Mouse (Mus musculus) liver, embryonic 13.5 days (tissue): Measurements from ENCODE around the gene Krtap15. TPM values are rescaled to one million over a fixed set of nuclear protein-coding genes. Genes with fewer than 3 reads are reported as not detected.

Source experiments
- ATAC-seq: fragments of 200-750 bp; cut with Nextera tagmentation; 2 replicates; pipeline ENCODE4 v1.8.0; 2017; ENCODE audit warnings: low read depth, mild to moderate bottlenecking, moderate number of reproducible peaks, moderate library complexity
- DNase-seq: peaks from one replicate; pipeline ENCODE4 v3.0.0; 2022
- H3K27ac ChIP-seq: fragments of 300-500 bp; sonication (generic); 2 replicates; pipeline ENCODE4 v1.5.1; 2015; ENCODE audit warnings: moderate library complexity, mild to moderate bottlenecking, inconsistent platforms
- H3K27me3 ChIP-seq: fragments of 300-500 bp; sonication (generic); 2 replicates; pipeline ENCODE4 v1.6.1; 2015; ENCODE audit warnings: mild to moderate bottlenecking, inconsistent platforms
- H3K36me3 ChIP-seq: fragments of 300-500 bp; sonication (generic); 2 replicates; pipeline ENCODE4 v1.6.1; 2015; ENCODE audit warnings: mild to moderate bottlenecking, inconsistent platforms
- H3K4me1 ChIP-seq: fragments of 300-500 bp; sonication (generic); replicated peaks from 2 replicates; pipeline ENCODE4 v1.6.1; 2015; ENCODE audit warnings: inconsistent platforms
- H3K4me2 ChIP-seq: fragments of 300-500 bp; sonication (generic); 2 replicates; pipeline ENCODE4 v1.6.1; 2015; ENCODE audit warnings: inconsistent platforms, mild to moderate bottlenecking, moderate library complexity
- H3K4me3 ChIP-seq: fragments of 300-500 bp; sonication (generic); replicated peaks from 2 replicates; pipeline ENCODE4 v1.5.1; 2015; ENCODE audit warnings: mild to moderate bottlenecking, inconsistent platforms
- H3K9ac ChIP-seq: fragments of 300-500 bp; sonication (generic); 2 replicates; pipeline ENCODE4 v1.6.1; 2015; ENCODE audit warnings: mild to moderate bottlenecking, inconsistent platforms
- H3K9me3 ChIP-seq: fragments of 300-500 bp; sonication (generic); replicated peaks from 2 replicates; pipeline ENCODE4 v1.6.1; 2016; ENCODE audit warnings: inconsistent platforms
- WGBS: fragments of 180-500 bp; shearing (Covaris S2); methylation state at CpG from one replicate; pipeline ENCODE4 v1.1.7; 2015; ENCODE audit not compliant: insufficient replicate concordance; 5-methylcytosine and 5-hydroxymethylcytosine counted together
- polyA plus RNA-seq: library from polyadenylated mRNA; unstranded; fragments of >200 nt; fragmentation: Nextera tagmentation; extraction: Ambion mirVana; gene quantifications from 2 replicates; pipeline ENCODE4 v1.2.1, GENCODE M21; 2015

Krtap15 gene
- polyA plus RNA-seq, 1 experiment from 2014 or later = not detected

DNA sequence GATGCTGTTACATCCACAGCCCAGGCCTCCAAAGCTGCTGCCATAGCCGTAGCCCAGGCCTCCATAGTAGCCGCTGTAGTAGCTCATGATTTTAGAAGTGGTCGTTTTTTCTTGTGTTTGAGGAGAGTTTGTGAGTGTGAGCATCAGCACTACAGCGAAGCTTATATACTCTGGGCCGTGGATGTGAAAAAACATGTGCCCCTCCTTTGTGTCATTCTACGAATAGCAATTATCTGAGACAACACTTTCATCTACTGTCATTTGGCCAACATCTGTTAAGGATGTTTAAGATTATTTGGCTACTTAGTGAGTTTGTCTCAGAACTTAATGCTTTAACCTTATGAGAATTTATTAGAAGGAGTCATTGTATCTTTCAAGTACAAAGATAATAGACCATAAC lies 49.3 kb downstream of the Krtap15 start, which contains the start of gene Krtap19-1:
Gene Krtap19-1 (minus strand): TSS at position 101 of the 400 bp plus-strand sequence.
- no peaks in the 10 kb centered on the region for H3K27me3 ChIP-seq
- H3K4me3 ChIP-seq = no peak within 1 kb of the TSS
- no peak within 1 kb of the TSS for H3K9ac ChIP-seq
- no peak within 1 kb of the TSS for H3K4me2 ChIP-seq
- DNase-seq = no peak
- no peak within 1 kb of the TSS for H3K27ac ChIP-seq
- no peaks in the 10 kb centered on the region for H3K4me1 ChIP-seq
- no peak for ATAC-seq
- WGBS = 70% methylated on average over 6 of the region's 6 CpGs
- H3K36me3 ChIP-seq = no peaks in the 10 kb centered on the region
- H3K9me3 ChIP-seq = no peaks in the 10 kb centered on the region

DNA sequence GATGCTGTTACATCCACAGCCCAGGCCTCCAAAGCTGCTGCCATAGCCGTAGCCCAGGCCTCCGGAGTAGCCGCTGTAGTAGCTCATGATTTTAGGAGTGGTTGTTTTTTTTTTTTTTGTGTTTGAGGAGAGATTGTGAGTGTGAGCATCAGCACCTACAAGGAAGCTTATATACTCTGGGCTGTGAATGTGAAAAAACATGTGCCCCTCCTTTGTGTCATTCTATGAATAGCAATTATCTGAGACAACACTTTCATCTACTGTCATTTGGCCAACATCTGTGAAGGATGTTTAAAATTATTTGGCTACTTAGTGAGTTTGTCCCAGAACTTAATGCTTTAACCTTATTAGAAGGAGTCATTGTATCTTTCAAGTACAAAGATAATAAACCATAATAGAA lies 54.2 kb downstream of the Krtap15 start, which contains the start of gene Krtap19-2:
Gene Krtap19-2 (minus strand): TSS at position 101 of the 400 bp plus-strand sequence.
- Histone ChIP-seq H3K9ac (no peak within 1 kb of the TSS), H3K27ac (no peak within 1 kb of the TSS), H3K9me3 (no peaks in the 10 kb centered on the region), H3K36me3 (no peaks in the 10 kb centered on the region), H3K4me2 (no peak within 1 kb of the TSS), H3K4me1 (no peaks in the 10 kb centered on the region), H3K4me3 (no peak within 1 kb of the TSS), H3K27me3 (no peaks in the 10 kb centered on the region)
- 83% methylated on average over 3 of the region's 3 CpGs for WGBS
- no peak for DNase-seq
- ATAC-seq = no peak

- no peaks in the 10 kb centered on the region for H3K36me3 ChIP-seq
- no peaks in the 10 kb centered on the region for H3K4me1 ChIP-seq
- no peaks in the 10 kb centered on the region for H3K9me3 ChIP-seq
- H3K27ac ChIP-seq = no peak within 1 kb of the TSS
- H3K9ac ChIP-seq = no peak within 1 kb of the TSS
- DNase-seq = no peak
- H3K4me2 ChIP-seq = no peak within 1 kb of the TSS
- no peak for ATAC-seq
- H3K4me3 ChIP-seq = no peak within 1 kb of the TSS
- 71% methylated on average over 2 of the region's 2 CpGs for WGBS
- no peaks in the 10 kb centered on the region for H3K27me3 ChIP-seq
Observed at GRCm38 (mm10) chr16:88877938-88878337, 57.9 kb downstream of the Krtap15 start, which contains the start of gene Krtap19-3. TSS of gene Krtap19-3 (minus strand) at chr16:88878038.

Other genes starting within 250 kb of the Krtap15 start
- not detected in 2 replicates for gene Krtap24-1, start 207.9 kb upstream of the Krtap15 start, polyA plus RNA-seq
- gene 2310079G19Rik, start 192.5 kb upstream of the Krtap15 start, polyA plus RNA-seq = not detected in 2 replicates
- not detected in 2 replicates for gene Krtap26-1, start 172.4 kb upstream of the Krtap15 start, polyA plus RNA-seq
- not detected in 2 replicates for gene Krtap27-1, start 148.5 kb upstream of the Krtap15 start, polyA plus RNA-seq
- not detected in 2 replicates for gene 2310061N02Rik, start 112.3 kb upstream of the Krtap15 start, polyA plus RNA-seq
- gene Krtap13-1, start 91.4 kb upstream of the Krtap15 start, polyA plus RNA-seq = not detected in 2 replicates
- gene Krtap13, start 68.6 kb upstream of the Krtap15 start, polyA plus RNA-seq = not detected in 2 replicates
- gene 2310034C09Rik, start 61.4 kb upstream of the Krtap15 start, polyA plus RNA-seq = not detected in 2 replicates
- not detected in 2 replicates for gene 2310057N15Rik, start 46.0 kb upstream of the Krtap15 start, polyA plus RNA-seq
- gene Gm5965, start 42.3 kb upstream of the Krtap15 start, polyA plus RNA-seq = not detected in 2 replicates
- not detected in 2 replicates for gene Gm20741, start 8.0 kb upstream of the Krtap15 start, polyA plus RNA-seq
- gene Krtap14, start 5.9 kb downstream of the Krtap15 start, polyA plus RNA-seq = not detected in 2 replicates
- gene Krtap19-1, start 49.2 kb downstream of the Krtap15 start, polyA plus RNA-seq = not detected in 2 replicates
- not detected in 2 replicates for gene Krtap19-2, start 54.1 kb downstream of the Krtap15 start, polyA plus RNA-seq
- not detected in 2 replicates for gene Krtap19-3, start 57.8 kb downstream of the Krtap15 start, polyA plus RNA-seq
- not detected in 2 replicates for gene Krtap19-4, start 64.9 kb downstream of the Krtap15 start, polyA plus RNA-seq
- gene Krtap19-5, start 76.2 kb downstream of the Krtap15 start, polyA plus RNA-seq = not detected in 2 replicates
- not detected in 2 replicates for gene Krtap19-9b, start 112.0 kb downstream of the Krtap15 start, polyA plus RNA-seq
- gene Krtap16-3, start 142.7 kb downstream of the Krtap15 start, polyA plus RNA-seq = not detected in 2 replicates
- gene Krtap22-2, start 190.5 kb downstream of the Krtap15 start, polyA plus RNA-seq = not detected in 2 replicates
- not detected in 2 replicates for gene Gm10229, start 195.1 kb downstream of the Krtap15 start, polyA plus RNA-seq
- gene Krtap6-1, start 211.5 kb downstream of the Krtap15 start, polyA plus RNA-seq = not detected in 2 replicates
- not detected in 2 replicates for gene Gm10228, start 221.3 kb downstream of the Krtap15 start, polyA plus RNA-seq
- gene Krtap6-5, start 227.7 kb downstream of the Krtap15 start, polyA plus RNA-seq = not detected in 2 replicates
- not detected in 2 replicates for gene 1110025L11Rik, start 243.8 kb downstream of the Krtap15 start, polyA plus RNA-seq